Mouse (Mus musculus) lung, adult 2 months (tissue): ENCODE results near the gene Pygm.

Experiments
- CTCF ChIP-seq: fragments of 200-500 bp; IDR thresholded peaks from 2 replicates; pipeline ENCODE4 v1.5.1; 2011; ENCODE audit warnings: mild to moderate bottlenecking, low read length, control low read depth; ENCODE audit not compliant: insufficient read depth
- POLR2A ChIP-seq: fragments of 200-500 bp; IDR thresholded peaks from 2 replicates; pipeline ENCODE4 v1.6.1; 2011; ENCODE audit warnings: low read depth, mild to moderate bottlenecking, control low read depth, low read length, borderline replicate concordance; ENCODE audit errors: extremely low read depth

GRCm38 (mm10) chr19:6386234-6386633 is 2.0 kb downstream of the Pygm start:
- TF ChIP-seq POLR2A (no peak), CTCF (no peak)
